Mouse (Mus musculus) embryonic facial prominence, embryonic 12.5 days (tissue): ENCODE data around the gene Rxrb. TPM values are rescaled to one million over a fixed set of nuclear protein-coding genes. Genes with fewer than 3 reads are reported as not detected.

Source experiments
- ATAC-seq: fragments of 200-750 bp; cut with Nextera tagmentation; 2 replicates; pipeline ENCODE4 v1.8.0; 2017; ENCODE audit not compliant: insufficient number of reproducible peaks, insufficient read depth, low FRiP score, low TSS enrichment
- H3K27ac ChIP-seq: fragments of 300-500 bp; sonication (generic); 2 replicates; pipeline ENCODE4 v1.5.1; 2016; ENCODE audit warnings: mild to moderate bottlenecking
- H3K27me3 ChIP-seq: fragments of 300-500 bp; sonication (generic); 2 replicates; pipeline ENCODE4 v1.6.1; 2016; ENCODE audit warnings: mild to moderate bottlenecking, moderate library complexity
- H3K36me3 ChIP-seq: fragments of 300-500 bp; sonication (generic); 2 replicates; pipeline ENCODE4 v1.6.1; 2016; ENCODE audit warnings: mild to moderate bottlenecking
- H3K4me1 ChIP-seq: fragments of 300-500 bp; sonication (generic); 2 replicates; pipeline ENCODE4 v1.6.1; 2016
- H3K4me2 ChIP-seq: fragments of 300-500 bp; sonication (generic); replicated peaks from 2 replicates; pipeline ENCODE4 v1.6.1; 2016; ENCODE audit warnings: mild to moderate bottlenecking, moderate library complexity
- H3K4me3 ChIP-seq: fragments of 300-500 bp; sonication (generic); 2 replicates; pipeline ENCODE4 v1.5.1; 2016; ENCODE audit warnings: mild to moderate bottlenecking
- H3K9ac ChIP-seq: fragments of 300-500 bp; sonication (generic); 2 replicates; pipeline ENCODE4 v1.6.1; 2016; ENCODE audit warnings: mild to moderate bottlenecking, moderate library complexity
- H3K9me3 ChIP-seq: fragments of 300-500 bp; sonication (generic); 2 replicates; pipeline ENCODE4 v1.6.1; 2016; ENCODE audit warnings: mild to moderate bottlenecking, moderate library complexity
- WGBS: fragments of 180-500 bp; shearing (Covaris S2); methylation state at CpG from one replicate; pipeline ENCODE4 v1.1.7; 2016; 5-methylcytosine and 5-hydroxymethylcytosine counted together
- polyA plus RNA-seq: library from polyadenylated mRNA; unstranded; fragments of >200 nt; fragmentation: Nextera tagmentation; extraction: Ambion mirVana; gene quantifications from 2 replicates; pipeline ENCODE4 v1.2.1, GENCODE M21; 2016

Rxrb gene
- polyA plus RNA-seq, 1 experiment from 2014 or later, result 72.6 TPM

GRCm38 (mm10) chr17:34006570-34006969, 25.0 kb upstream of the Rxrb start:
- 49% methylated on average over 2 of the region's 2 CpGs for WGBS
- Histone ChIP-seq H3K4me1 (no peaks in the 10 kb centered on the region), H3K9ac (no peak overlapping the region), H3K9me3 (no peaks in the 10 kb centered on the region), H3K27ac (no peak overlapping the region), H3K27me3 (peaks cover 13% of the 10 kb centered on the region), H3K4me3 (no peak overlapping the region), H3K36me3 (no peaks in the 10 kb centered on the region), H3K4me2 (no peak overlapping the region)
- no peak for ATAC-seq

DNA sequence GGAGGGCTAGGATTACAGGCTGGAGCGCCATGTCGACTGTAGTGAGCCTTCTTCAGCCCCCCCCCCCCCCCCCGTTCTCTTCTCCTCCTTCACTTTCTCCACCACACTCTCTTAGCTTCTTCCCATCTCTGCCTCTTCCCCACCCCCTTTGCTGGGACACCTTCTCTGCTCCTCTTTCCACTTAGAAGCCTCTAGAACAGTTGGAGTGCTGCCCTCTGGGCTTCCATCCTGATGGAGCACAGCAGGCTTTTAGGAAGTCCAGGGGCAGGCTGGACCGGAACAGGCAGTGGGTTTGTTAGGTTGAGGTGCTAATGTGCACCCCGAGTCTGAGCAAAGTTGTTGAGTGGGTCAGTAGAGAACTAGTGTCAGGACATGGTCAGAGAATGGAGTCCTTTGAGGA, 21.5 kb upstream of the Rxrb start:
- H3K4me2 ChIP-seq, result no peak overlapping the region
- 57% methylated on average over 5 of the region's 5 CpGs for WGBS
- no peak for ATAC-seq
- no peaks in the 10 kb centered on the region for H3K36me3 ChIP-seq
- H3K27me3 ChIP-seq, result 0 out of 2 replicates have a peak, but pooled peaks cover 4% of the 10 kb centered on the region
- H3K9me3 ChIP-seq, result no peaks in the 10 kb centered on the region
- no peak overlapping the region for H3K27ac ChIP-seq
- no peaks in the 10 kb centered on the region for H3K4me1 ChIP-seq
- no peak overlapping the region for H3K9ac ChIP-seq
- H3K4me3 ChIP-seq, result no peak overlapping the region

GRCm38 (mm10) chr17:34013436-34013835, 18.2 kb upstream of the Rxrb start:
- H3K27me3 ChIP-seq, result no peaks in the 10 kb centered on the region
- no peak overlapping the region for H3K4me2 ChIP-seq
- no peak overlapping the region for H3K9ac ChIP-seq
- no peak overlapping the region for H3K27ac ChIP-seq
- no peaks in the 10 kb centered on the region for H3K36me3 ChIP-seq
- no peak overlapping the region for H3K4me3 ChIP-seq
- WGBS, result 94% methylated on average over 8 of the region's 8 CpGs
- H3K9me3 ChIP-seq, result no peaks in the 10 kb centered on the region
- no peak for ATAC-seq
- no peaks in the 10 kb centered on the region for H3K4me1 ChIP-seq

- Histone ChIP-seq H3K9me3 (peaks cover 12% of the 10 kb centered on the region), H3K9ac (no peak overlapping the region), H3K4me1 (peaks cover 25% of the 10 kb centered on the region), H3K36me3 (peaks cover 27% of the 10 kb centered on the region), H3K4me3 (no peak overlapping the region), H3K27me3 (no peaks in the 10 kb centered on the region), H3K4me2 (no peak overlapping the region), H3K27ac (no peak overlapping the region)
- no peak for ATAC-seq
- 95% methylated on average over 23 of the region's 23 CpGs for WGBS
Observed at GRCm38 (mm10) chr17:34021539-34022413, 9.8 kb upstream of the Rxrb start.

GRCm38 (mm10) chr17:34022414-34022783, 9.2 kb upstream of the Rxrb start:
- H3K36me3 ChIP-seq, result peaks cover 27% of the 10 kb centered on the region
- H3K27me3 ChIP-seq, result no peaks in the 10 kb centered on the region
- H3K27ac ChIP-seq, result no peak overlapping the region
- no peak overlapping the region for H3K4me2 ChIP-seq
- peaks cover 12% of the 10 kb centered on the region for H3K9me3 ChIP-seq
- H3K4me3 ChIP-seq, result no peak overlapping the region
- no peak for ATAC-seq
- peaks cover 31% of the 10 kb centered on the region for H3K4me1 ChIP-seq
- 94% methylated on average over 11 of the region's 14 CpGs for WGBS
- H3K9ac ChIP-seq, result no peak overlapping the region

DNA sequence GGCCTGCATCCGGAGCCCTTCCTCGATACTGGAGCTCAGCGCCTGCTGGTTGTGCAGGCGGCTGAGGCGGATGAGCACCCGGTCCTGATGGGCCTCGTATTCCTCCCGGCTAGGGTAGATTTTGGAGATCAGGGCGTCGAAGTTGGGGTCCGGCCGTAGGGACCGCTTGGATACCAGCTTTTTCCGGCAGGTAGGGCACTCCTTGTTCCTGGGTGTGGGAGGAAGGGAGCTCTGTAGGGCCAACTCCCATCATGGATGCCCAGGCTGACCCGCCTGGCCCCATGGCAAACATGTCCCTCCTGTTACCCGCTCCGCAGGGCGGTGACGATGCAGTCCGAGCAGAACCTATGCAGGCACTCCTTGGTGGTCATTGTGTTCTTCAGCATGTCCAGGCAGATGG, 8.6 kb upstream of the Rxrb start:
- Histone ChIP-seq H3K27ac (no peak overlapping the region), H3K9me3 (peaks cover 12% of the 10 kb centered on the region), H3K4me2 (no peak overlapping the region), H3K27me3 (no peaks in the 10 kb centered on the region), H3K4me3 (0 out of 2 replicates have a peak overlapping the region, but pooled peaks have one; percentile 70), H3K9ac (no peak overlapping the region), H3K36me3 (peaks cover 28% of the 10 kb centered on the region), H3K4me1 (peaks cover 35% of the 10 kb centered on the region)
- ATAC-seq, result no peak
- WGBS, result 93% methylated on average over 20 of the region's 20 CpGs

DNA sequence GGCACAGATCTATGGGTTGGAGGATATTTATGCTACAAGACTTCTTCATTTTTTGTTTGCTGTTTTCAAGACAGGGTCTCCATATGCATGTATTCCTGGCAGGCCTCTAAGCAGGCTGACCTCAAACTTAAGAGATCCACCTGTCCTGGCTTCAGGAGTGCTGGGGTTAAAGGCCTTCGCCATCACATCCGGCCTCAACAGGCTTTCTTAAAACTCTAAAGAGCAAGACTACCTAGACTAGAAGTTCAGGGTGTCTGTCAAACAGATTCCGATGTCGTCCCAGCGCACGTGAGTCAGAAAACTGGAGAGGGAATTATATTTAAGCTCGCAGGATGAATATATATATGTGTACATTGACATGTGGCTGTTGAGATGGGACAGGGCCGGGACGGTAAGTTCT, 7.9 kb upstream of the Rxrb start:
- ATAC-seq, result no peak
- H3K9ac ChIP-seq, result peak overlapping the region; percentile 94
- H3K36me3 ChIP-seq, result peaks cover 34% of the 10 kb centered on the region
- H3K4me1 ChIP-seq, result peaks cover 42% of the 10 kb centered on the region
- H3K9me3 ChIP-seq, result peaks cover 12% of the 10 kb centered on the region
- no peak overlapping the region for H3K27ac ChIP-seq
- no peaks in the 10 kb centered on the region for H3K27me3 ChIP-seq
- peak overlapping the region; percentile 94 for H3K4me2 ChIP-seq
- peak overlapping the region; percentile 70 for H3K4me3 ChIP-seq
- 69% methylated on average over 9 of the region's 9 CpGs for WGBS

DNA sequence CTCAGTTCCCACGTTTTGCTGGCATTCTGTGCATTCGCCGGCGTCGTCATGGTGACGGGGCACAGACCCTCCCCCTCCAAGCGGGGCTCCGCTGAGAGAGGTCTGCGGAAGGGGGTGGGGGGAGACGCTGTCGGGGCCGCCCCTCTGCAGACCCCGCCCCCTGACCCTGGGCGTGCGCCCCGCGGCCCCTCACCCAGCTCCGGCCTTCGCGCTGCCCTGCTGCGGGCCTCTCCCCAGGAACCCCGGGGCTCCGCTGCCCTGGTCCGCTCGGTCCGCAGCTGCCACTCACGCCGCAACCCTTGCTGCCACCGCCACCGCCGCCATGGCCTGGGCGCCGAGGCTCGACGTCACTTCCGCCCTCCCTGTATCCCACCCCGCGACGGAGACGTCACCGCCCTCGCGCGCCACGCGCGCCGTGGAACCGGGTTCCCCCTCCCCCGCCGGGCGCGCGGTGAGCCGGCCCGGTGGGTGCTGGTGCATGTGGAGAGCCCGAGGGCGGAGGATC, 7.2 kb upstream of the Rxrb start, which contains the start of gene Ring1:
Ring1 (minus strand) TSS at position 364 of the 505 bp plus-strand sequence.
- Histone ChIP-seq H3K36me3 (peaks cover 41% of the 10 kb centered on the region), H3K4me2 (peak within 1 kb of the TSS; percentile 94), H3K27ac (peak within 1 kb of the TSS; percentile 94), H3K9ac (peak within 1 kb of the TSS; percentile 94), H3K9me3 (peaks cover 8% of the 10 kb centered on the region), H3K27me3 (no peaks in the 10 kb centered on the region), H3K4me1 (peaks cover 48% of the 10 kb centered on the region), H3K4me3 (peak within 1 kb of the TSS; percentile 70)
- ATAC-seq, result peak; percentile 39; the same call in 1 of the 2 replicates
- WGBS, result 1% methylated on average over 48 of the region's 58 CpGs

DNA sequence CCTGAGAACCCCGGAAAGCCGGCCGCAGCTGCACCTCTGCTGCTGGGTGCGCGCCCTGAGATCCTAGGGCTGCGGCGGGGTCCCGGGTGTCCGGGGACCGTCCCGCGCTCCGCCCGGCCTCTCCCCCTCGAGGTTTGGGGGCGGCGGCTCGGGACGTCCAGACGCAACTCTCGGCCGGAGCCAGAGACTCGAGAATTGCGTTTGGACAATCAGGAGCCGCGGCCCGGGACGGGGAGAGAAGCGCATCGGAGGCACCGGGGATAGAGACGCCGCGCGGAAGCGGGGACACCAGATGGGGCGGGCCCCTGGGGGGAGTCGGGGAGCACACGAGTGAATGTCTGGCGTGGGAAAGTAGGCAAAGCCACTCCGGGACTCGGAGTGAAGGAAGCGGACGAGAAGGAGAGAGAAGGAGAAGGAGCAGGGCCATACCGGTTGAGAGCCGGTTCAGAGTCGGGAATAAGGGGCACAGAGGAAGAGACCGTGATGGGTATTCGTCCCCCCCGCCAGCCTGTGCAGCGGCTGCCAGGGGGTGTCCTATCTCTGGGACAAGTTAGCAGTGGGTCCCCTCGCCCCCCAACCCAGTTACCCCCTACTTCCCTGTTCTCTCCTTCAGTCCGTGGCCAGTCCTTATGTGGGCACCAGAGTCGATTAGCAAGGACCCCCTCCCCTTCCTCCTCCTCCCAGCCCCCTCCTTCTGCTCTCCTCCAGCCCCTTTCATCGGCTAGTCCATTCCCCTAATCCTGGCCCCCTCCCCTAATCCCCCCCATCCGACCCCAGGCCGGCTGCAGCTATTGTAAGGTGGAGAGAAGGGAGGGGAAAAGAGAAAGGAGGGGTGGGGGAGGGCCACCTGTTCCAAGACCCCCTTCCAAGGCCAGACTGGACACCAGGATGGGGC, 6.5 kb upstream of the Rxrb start:
- no peaks in the 10 kb centered on the region for H3K27me3 ChIP-seq
- ATAC-seq, result no peak
- H3K4me3 ChIP-seq, result peak overlapping the region; percentile 70
- peak overlapping the region; percentile 94 for H3K27ac ChIP-seq
- peaks cover under 1% of the 10 kb centered on the region; the same call in 1 of the 2 replicates for H3K9me3 ChIP-seq
- H3K9ac ChIP-seq, result peak overlapping the region; percentile 94
- H3K36me3 ChIP-seq, result peaks cover 49% of the 10 kb centered on the region
- WGBS, result under 1% methylated on average over 56 of the region's 57 CpGs
- peak overlapping the region; percentile 94 for H3K4me2 ChIP-seq
- H3K4me1 ChIP-seq, result peaks cover 56% of the 10 kb centered on the region

- Histone ChIP-seq H3K27me3 (no peaks in the 10 kb centered on the region), H3K36me3 (peaks cover 48% of the 10 kb centered on the region), H3K27ac (no peak overlapping the region), H3K9ac (peak overlapping the region; percentile 24; the same call in 1 of the 2 replicates), H3K4me1 (peaks cover 62% of the 10 kb centered on the region), H3K4me3 (peak overlapping the region; percentile 70), H3K9me3 (no peaks in the 10 kb centered on the region), H3K4me2 (peak overlapping the region; percentile 94)
- ATAC-seq, result no peak
- 7% methylated on average over 7 of the region's 7 CpGs for WGBS
Observed at GRCm38 (mm10) chr17:34025756-34026151, 5.9 kb upstream of the Rxrb start.

- no peak for ATAC-seq
- H3K9me3 ChIP-seq, result no peaks in the 10 kb centered on the region
- H3K27me3 ChIP-seq, result no peaks in the 10 kb centered on the region
- peaks cover 43% of the 10 kb centered on the region for H3K36me3 ChIP-seq
- H3K9ac ChIP-seq, result peak overlapping the region; percentile 24; the same call in 1 of the 2 replicates
- H3K27ac ChIP-seq, result no peak overlapping the region
- WGBS, result 33% methylated on average over 2 of the region's 2 CpGs
- peak overlapping the region; percentile 94 for H3K4me2 ChIP-seq
- H3K4me3 ChIP-seq, result peak overlapping the region; percentile 70; the same call in 1 of the 2 replicates
- H3K4me1 ChIP-seq, result peaks cover 64% of the 10 kb centered on the region
Observed at GRCm38 (mm10) chr17:34026221-34026620, 5.4 kb upstream of the Rxrb start.
